Mouse (Mus musculus) hindbrain, embryonic 12.5 days (tissue): ENCODE results near the gene Fip1l1. TPM values are rescaled to one million over a fixed set of nuclear protein-coding genes. Genes with fewer than 3 reads are reported as not detected.

Source experiments
- ATAC-seq: fragments of 200-750 bp; cut with Nextera tagmentation; 2 replicates; pipeline ENCODE4 v1.8.0; 2017; ENCODE audit warnings: moderate TSS enrichment; ENCODE audit not compliant: low FRiP score
- H3K27ac ChIP-seq: fragments of 300-500 bp; sonication (generic); 2 replicates; pipeline ENCODE4 v1.5.1; 2016; ENCODE audit warnings: mild to moderate bottlenecking
- H3K27me3 ChIP-seq: fragments of 300-500 bp; sonication (generic); 2 replicates; pipeline ENCODE4 v1.6.1; 2016; ENCODE audit warnings: mild to moderate bottlenecking
- H3K36me3 ChIP-seq: fragments of 300-500 bp; sonication (generic); 2 replicates; pipeline ENCODE4 v1.6.1; 2016; ENCODE audit warnings: mild to moderate bottlenecking
- H3K4me1 ChIP-seq: fragments of 300-500 bp; sonication (generic); 2 replicates; pipeline ENCODE4 v1.6.1; 2016
- H3K4me2 ChIP-seq: fragments of 300-500 bp; sonication (generic); replicated peaks from 2 replicates; pipeline ENCODE4 v1.6.1; 2016; ENCODE audit warnings: mild to moderate bottlenecking
- H3K4me3 ChIP-seq: fragments of 300-500 bp; sonication (generic); 2 replicates; pipeline ENCODE4 v1.5.1; 2016; ENCODE audit warnings: mild to moderate bottlenecking
- H3K9ac ChIP-seq: fragments of 300-500 bp; sonication (generic); 2 replicates; pipeline ENCODE4 v1.6.1; 2016; ENCODE audit warnings: mild to moderate bottlenecking, moderate library complexity
- H3K9me3 ChIP-seq: fragments of 300-500 bp; sonication (generic); replicated peaks from 2 replicates; pipeline ENCODE4 v1.6.1; 2016; ENCODE audit warnings: mild to moderate bottlenecking
- WGBS: fragments of 180-500 bp; shearing (Covaris S2); methylation state at CpG from one replicate; pipeline ENCODE4 v1.1.7; 2016; 5-methylcytosine and 5-hydroxymethylcytosine counted together
- polyA plus RNA-seq: library from polyadenylated mRNA; unstranded; fragments of >200 nt; fragmentation: Nextera tagmentation; extraction: Ambion mirVana; gene quantifications from 2 replicates; pipeline ENCODE4 v1.2.1, GENCODE M21; 2016

Gene Fip1l1
- 110 and 115 TPM in 2 replicates for polyA plus RNA-seq

- ATAC-seq: peak; percentile 90
- peak within 1 kb of the TSS; percentile 95 for H3K27ac ChIP-seq
- H3K4me3 ChIP-seq: peak within 1 kb of the TSS; percentile 91
- 0 out of 2 replicates have a peak, but pooled peaks cover 3% of the 10 kb centered on the region for H3K36me3 ChIP-seq
- H3K4me1 ChIP-seq: peaks cover 24% of the 10 kb centered on the region
- under 1% methylated on average over 73 of the region's 73 CpGs for WGBS
- H3K27me3 ChIP-seq: no peaks in the 10 kb centered on the region
- peak within 1 kb of the TSS; percentile 93 for H3K9ac ChIP-seq
- H3K9me3 ChIP-seq: no peaks in the 10 kb centered on the region
- peak within 1 kb of the TSS; percentile 64 for H3K4me2 ChIP-seq
These were observed at the start of gene Fip1l1 for GRCm38 (mm10) chr5:74535240-74536021. Fip1l1 (plus strand) TSS chr5:74535449.

- Histone ChIP-seq H3K4me2 (no peak overlapping the region), H3K9ac (no peak overlapping the region), H3K4me3 (no peak overlapping the region), H3K4me1 (no peaks in the 10 kb centered on the region), H3K27ac (no peak overlapping the region), H3K36me3 (no peaks in the 10 kb centered on the region), H3K9me3 (no peaks in the 10 kb centered on the region), H3K27me3 (no peaks in the 10 kb centered on the region)
- ATAC-seq: no peak
- WGBS: 86% methylated on average over 3 of the region's 3 CpGs
These were observed 42.5 kb upstream of the Fip1l1 start for GRCm38 (mm10) chr5:74492705-74493104.

GRCm38 (mm10) chr5:74511686-74512085 lies 23.6 kb upstream of the Fip1l1 start:
- Histone ChIP-seq H3K36me3 (no peaks in the 10 kb centered on the region), H3K27ac (no peak overlapping the region), H3K9me3 (no peaks in the 10 kb centered on the region), H3K27me3 (no peaks in the 10 kb centered on the region), H3K4me1 (no peaks in the 10 kb centered on the region), H3K4me2 (no peak overlapping the region), H3K4me3 (no peak overlapping the region), H3K9ac (no peak overlapping the region)
- no peak for ATAC-seq

GRCm38 (mm10) chr5:74527025-74527424 lies 8.2 kb upstream of the Fip1l1 start:
- no peaks in the 10 kb centered on the region for H3K9me3 ChIP-seq
- 88% methylated on average over 5 of the region's 5 CpGs for WGBS

GRCm38 (mm10) chr5:74530785-74531184 lies 4.5 kb upstream of the Fip1l1 start:
- WGBS: 22% methylated on average over 16 of the region's 16 CpGs
- ATAC-seq: no peak
- H3K9ac ChIP-seq: peak overlapping the region; percentile 64
- H3K27me3 ChIP-seq: no peaks in the 10 kb centered on the region
- no peaks in the 10 kb centered on the region for H3K9me3 ChIP-seq
- no peaks in the 10 kb centered on the region for H3K36me3 ChIP-seq
- peaks cover 26% of the 10 kb centered on the region for H3K4me1 ChIP-seq
- peak overlapping the region; percentile 72 for H3K4me3 ChIP-seq
- peak overlapping the region; percentile 94 for H3K4me2 ChIP-seq
- no peak overlapping the region for H3K27ac ChIP-seq

More at GRCm38 (mm10) chr5:74527025-74527424, 8.2 kb upstream of the Fip1l1 start:
- Histone ChIP-seq H3K9ac (no peak overlapping the region), H3K27ac (no peak overlapping the region), H3K4me3 (no peak overlapping the region), H3K36me3 (no peaks in the 10 kb centered on the region), H3K27me3 (no peaks in the 10 kb centered on the region), H3K4me2 (no peak overlapping the region), H3K4me1 (peaks cover 20% of the 10 kb centered on the region)
- ATAC-seq: no peak

GRCm38 (mm10) chr5:74531630-74532280 lies 3.5 kb upstream of the Fip1l1 start, which contains the start of gene Scfd2:
Scfd2 (minus strand) TSS chr5:74531759.
- WGBS: 8% methylated on average over 35 of the region's 35 CpGs
- Histone ChIP-seq H3K36me3 (no peaks in the 10 kb centered on the region), H3K27ac (0 out of 2 replicates have a peak within 1 kb of the TSS, but pooled peaks have one; percentile 12), H3K4me2 (peak within 1 kb of the TSS; percentile 94), H3K4me3 (peak within 1 kb of the TSS; percentile 72), H3K9ac (peak within 1 kb of the TSS; percentile 64), H3K4me1 (peaks cover 31% of the 10 kb centered on the region), H3K9me3 (no peaks in the 10 kb centered on the region), H3K27me3 (no peaks in the 10 kb centered on the region)
- peak; percentile 82 for ATAC-seq

- Histone ChIP-seq H3K36me3 (0 out of 2 replicates have a peak, but pooled peaks cover 5% of the 10 kb centered on the region), H3K9me3 (no peaks in the 10 kb centered on the region), H3K4me1 (peaks cover 17% of the 10 kb centered on the region), H3K4me3 (peak overlapping the region; percentile 91), H3K27me3 (no peaks in the 10 kb centered on the region), H3K9ac (peak overlapping the region; percentile 93), H3K4me2 (peak overlapping the region; percentile 64), H3K27ac (peak overlapping the region; percentile 95)
- ATAC-seq: no peak
- WGBS: 52% methylated on average over 12 of the region's 12 CpGs
These were observed 1.1 kb downstream of the Fip1l1 start for GRCm38 (mm10) chr5:74536180-74536947.

- Histone ChIP-seq H3K36me3 (peaks cover 44% of the 10 kb centered on the region), H3K9ac (no peak overlapping the region), H3K4me3 (no peak overlapping the region), H3K4me2 (no peak overlapping the region), H3K27me3 (no peaks in the 10 kb centered on the region), H3K4me1 (no peaks in the 10 kb centered on the region), H3K27ac (no peak overlapping the region), H3K9me3 (no peaks in the 10 kb centered on the region)
- no peak for ATAC-seq
- WGBS: 89% methylated on average over 4 of the region's 4 CpGs
These were observed 10.4 kb downstream of the Fip1l1 start for GRCm38 (mm10) chr5:74545606-74546005.

GRCm38 (mm10) chr5:74549566-74549965 lies 14.3 kb downstream of the Fip1l1 start:
- Histone ChIP-seq H3K4me2 (no peak overlapping the region), H3K4me1 (no peaks in the 10 kb centered on the region), H3K27me3 (no peaks in the 10 kb centered on the region), H3K36me3 (peaks cover 34% of the 10 kb centered on the region), H3K4me3 (no peak overlapping the region), H3K9ac (no peak overlapping the region), H3K9me3 (no peaks in the 10 kb centered on the region), H3K27ac (no peak overlapping the region)
- 88% methylated on average over 8 of the region's 8 CpGs for WGBS
- ATAC-seq: no peak

GRCm38 (mm10) chr5:74561151-74561550 lies 25.9 kb downstream of the Fip1l1 start:
- Histone ChIP-seq H3K27ac (no peak overlapping the region), H3K4me2 (no peak overlapping the region), H3K9ac (no peak overlapping the region), H3K4me1 (no peaks in the 10 kb centered on the region), H3K36me3 (peaks cover 54% of the 10 kb centered on the region), H3K4me3 (no peak overlapping the region), H3K9me3 (no peaks in the 10 kb centered on the region), H3K27me3 (no peaks in the 10 kb centered on the region)
- WGBS: 93% methylated on average over 1 of the region's 1 CpGs
- no peak for ATAC-seq

GRCm38 (mm10) chr5:74571767-74572166 lies 36.5 kb downstream of the Fip1l1 start:
- Histone ChIP-seq H3K27ac (no peak overlapping the region), H3K9ac (no peak overlapping the region), H3K9me3 (no peaks in the 10 kb centered on the region), H3K36me3 (peaks cover 27% of the 10 kb centered on the region), H3K4me3 (no peak overlapping the region), H3K4me2 (no peak overlapping the region), H3K4me1 (no peaks in the 10 kb centered on the region), H3K27me3 (no peaks in the 10 kb centered on the region)
- no peak for ATAC-seq
- 92% methylated on average over 6 of the region's 6 CpGs for WGBS

GRCm38 (mm10) chr5:74589133-74589532 lies 53.9 kb downstream of the Fip1l1 start:
- 95% methylated on average over 7 of the region's 7 CpGs for WGBS
- H3K27ac ChIP-seq: no peak overlapping the region
- H3K4me1 ChIP-seq: no peaks in the 10 kb centered on the region
- peaks cover 55% of the 10 kb centered on the region for H3K36me3 ChIP-seq
- H3K27me3 ChIP-seq: no peaks in the 10 kb centered on the region
- no peak overlapping the region for H3K4me2 ChIP-seq
- H3K4me3 ChIP-seq: no peak overlapping the region
- no peak for ATAC-seq
- no peaks in the 10 kb centered on the region for H3K9me3 ChIP-seq
- no peak overlapping the region for H3K9ac ChIP-seq
